Mouse (Mus musculus): ENCODE results near the gene Gm11111. TPM values are rescaled to one million over a fixed set of nuclear protein-coding genes. Genes with fewer than 3 reads are reported as not detected.

Gene Gm11111
- polyA plus RNA-seq, 1 experiment from 2014 or later: not detected

DNA sequence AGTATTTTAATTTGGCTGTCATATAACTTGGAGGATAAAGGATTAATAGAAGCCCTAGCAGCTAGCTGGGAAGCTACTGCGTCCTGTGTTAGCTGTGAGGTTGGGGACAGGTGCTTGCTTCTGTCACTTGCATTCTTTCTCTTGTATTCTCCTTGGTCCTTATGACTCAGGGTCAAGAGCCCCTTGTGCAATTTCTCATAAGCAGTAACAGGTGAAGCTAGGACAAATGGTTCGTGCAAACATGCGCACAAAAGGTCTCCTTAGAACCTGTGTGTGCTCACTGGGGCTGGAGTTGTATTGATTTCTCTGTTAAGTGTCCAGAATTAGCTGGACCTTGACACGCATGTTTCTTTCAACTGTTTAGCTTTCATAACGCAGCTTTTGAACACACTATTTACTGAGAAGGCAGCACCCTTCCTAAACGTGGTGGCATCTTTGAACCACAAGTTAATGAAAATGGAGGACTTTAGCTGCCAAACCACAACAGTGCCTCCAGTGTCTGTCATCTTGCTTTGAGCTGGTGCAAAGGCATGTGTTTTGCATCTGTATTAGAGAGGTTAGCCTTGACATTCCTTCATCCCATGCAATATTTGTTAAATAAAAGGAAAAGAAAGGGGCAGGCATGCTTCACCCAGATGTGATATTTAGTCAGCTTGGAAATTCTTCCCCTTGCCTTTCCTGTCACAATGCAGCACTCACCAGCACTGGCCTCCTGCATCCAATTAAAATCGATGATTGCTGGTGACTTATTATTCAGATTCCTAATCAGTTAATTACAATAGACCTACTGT, 511 bp downstream of the Gm11111 start:
- ATAC-seq (replicated peaks; ENCODE audit: low FRiP score) (no peak), DNase-seq (ENCODE audit: low spot score) (no peak)
- WGBS: 66% methylated on average over 7 of the region's 7 CpGs

DNA sequence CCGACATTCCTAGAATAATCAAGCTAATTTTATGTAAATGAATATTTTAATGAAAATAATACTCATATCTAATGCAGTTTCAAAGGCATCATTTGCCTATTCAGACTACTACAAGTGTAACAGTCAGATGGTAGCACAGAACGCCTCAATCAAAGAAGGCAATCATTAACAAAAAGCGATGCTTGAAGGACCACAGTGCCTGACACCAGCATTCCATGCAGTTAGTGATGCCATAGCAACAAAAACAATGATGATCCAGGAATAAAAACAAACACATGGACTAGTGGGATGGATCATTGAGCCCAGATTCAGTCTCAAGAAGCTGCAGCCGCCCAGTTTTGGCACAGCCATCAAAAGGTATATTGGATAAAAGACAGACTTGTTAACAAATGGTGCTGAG, 8.8 kb downstream of the Gm11111 start:
- Histone ChIP-seq H3K9ac (ENCODE audit: low read depth, low read length) (no peak overlapping the region), H3K36me3 (ENCODE audit: control insufficient read depth, insufficient read depth, low read length) (no peaks in the 10 kb centered on the region), H3K4me1 (replicated peaks; ENCODE audit: control insufficient read depth, insufficient read depth, low read length) (no peaks in the 10 kb centered on the region), H3K27me3 (replicated peaks; ENCODE audit: control insufficient read depth, insufficient read depth, low read length) (no peaks in the 10 kb centered on the region), H3K4me2 (no peak overlapping the region), H3K27ac (ENCODE audit: low read depth, low read length) (no peak overlapping the region), H3K9me3 (ENCODE audit: control insufficient read depth, low read length) (no peaks in the 10 kb centered on the region), H3K4me3 (ENCODE audit: low read depth, low read length) (no peak overlapping the region)
- 82% methylated on average over 4 of the region's 4 CpGs for WGBS
- no peak for ATAC-seq (replicated peaks; ENCODE audit: low FRiP score)
- no peak for DNase-seq (ENCODE audit: low spot score)

More for the DNA sequence above, 511 bp downstream of the Gm11111 start:
- Histone ChIP-seq H3K4me3 (ENCODE audit: low read depth, low read length) (no peak overlapping the region), H3K27ac (ENCODE audit: low read depth, low read length) (no peak overlapping the region), H3K9me3 (ENCODE audit: control insufficient read depth, low read length) (no peaks in the 10 kb centered on the region), H3K36me3 (ENCODE audit: control insufficient read depth, insufficient read depth, low read length) (no peaks in the 10 kb centered on the region), H3K9ac (ENCODE audit: low read depth, low read length) (no peak overlapping the region), H3K4me2 (no peak overlapping the region), H3K4me1 (replicated peaks; ENCODE audit: control insufficient read depth, insufficient read depth, low read length) (no peaks in the 10 kb centered on the region), H3K27me3 (replicated peaks; ENCODE audit: control insufficient read depth, insufficient read depth, low read length) (no peaks in the 10 kb centered on the region)

GRCm38 (mm10) chr5:98562806-98563205, 10.3 kb downstream of the Gm11111 start:
- H3K4me1 ChIP-seq (replicated peaks; ENCODE audit: control insufficient read depth, insufficient read depth, low read length): no peaks in the 10 kb centered on the region
- 77% methylated on average over 9 of the region's 9 CpGs for WGBS
- ATAC-seq (replicated peaks; ENCODE audit: low FRiP score): no peak
- no peak overlapping the region for H3K4me3 ChIP-seq (ENCODE audit: low read depth, low read length)
- no peak for DNase-seq (ENCODE audit: low spot score)
- H3K27ac ChIP-seq (ENCODE audit: low read depth, low read length): no peak overlapping the region
- H3K4me2 ChIP-seq: no peak overlapping the region
- H3K9ac ChIP-seq (ENCODE audit: low read depth, low read length): no peak overlapping the region
- H3K9me3 ChIP-seq (ENCODE audit: control insufficient read depth, low read length): no peaks in the 10 kb centered on the region
- H3K36me3 ChIP-seq (ENCODE audit: control insufficient read depth, insufficient read depth, low read length): no peaks in the 10 kb centered on the region
- no peaks in the 10 kb centered on the region for H3K27me3 ChIP-seq (replicated peaks; ENCODE audit: control insufficient read depth, insufficient read depth, low read length)

- H3K9me3 ChIP-seq (ENCODE audit: control insufficient read depth, low read length): no peaks in the 10 kb centered on the region
- H3K27me3 ChIP-seq (replicated peaks; ENCODE audit: control insufficient read depth, insufficient read depth, low read length): no peaks in the 10 kb centered on the region
- H3K4me1 ChIP-seq (replicated peaks; ENCODE audit: control insufficient read depth, insufficient read depth, low read length): no peaks in the 10 kb centered on the region
- H3K4me2 ChIP-seq: no peak overlapping the region
- 64% methylated on average over 9 of the region's 9 CpGs for WGBS
- ATAC-seq (replicated peaks; ENCODE audit: low FRiP score): no peak
- no peak overlapping the region for H3K9ac ChIP-seq (ENCODE audit: low read depth, low read length)
- H3K27ac ChIP-seq (ENCODE audit: low read depth, low read length): no peak overlapping the region
- H3K4me3 ChIP-seq (ENCODE audit: low read depth, low read length): no peak overlapping the region
- no peaks in the 10 kb centered on the region for H3K36me3 ChIP-seq (ENCODE audit: control insufficient read depth, insufficient read depth, low read length)
- no peak for DNase-seq (ENCODE audit: low spot score)
Observed at GRCm38 (mm10) chr5:98563801-98564200, 11.3 kb downstream of the Gm11111 start.

GRCm38 (mm10) chr5:98566461-98567193, 14.1 kb downstream of the Gm11111 start:
- no peak overlapping the region for H3K27ac ChIP-seq (ENCODE audit: low read depth, low read length)
- no peak overlapping the region for H3K4me2 ChIP-seq
- H3K9me3 ChIP-seq (ENCODE audit: control insufficient read depth, low read length): no peaks in the 10 kb centered on the region
- no peaks in the 10 kb centered on the region for H3K4me1 ChIP-seq (replicated peaks; ENCODE audit: control insufficient read depth, insufficient read depth, low read length)
- 66% methylated on average over 6 of the region's 6 CpGs for WGBS
- no peaks in the 10 kb centered on the region for H3K27me3 ChIP-seq (replicated peaks; ENCODE audit: control insufficient read depth, insufficient read depth, low read length)
- no peak for DNase-seq (ENCODE audit: low spot score)
- ATAC-seq (replicated peaks; ENCODE audit: low FRiP score): no peak
- H3K36me3 ChIP-seq (ENCODE audit: control insufficient read depth, insufficient read depth, low read length): no peaks in the 10 kb centered on the region
- no peak overlapping the region for H3K4me3 ChIP-seq (ENCODE audit: low read depth, low read length)
- no peak overlapping the region for H3K9ac ChIP-seq (ENCODE audit: low read depth, low read length)

- DNase-seq (ENCODE audit: low spot score) (no peak), ATAC-seq (replicated peaks; ENCODE audit: low FRiP score) (no peak)
- H3K27me3 ChIP-seq (replicated peaks; ENCODE audit: control insufficient read depth, insufficient read depth, low read length): no peaks in the 10 kb centered on the region
- no peaks in the 10 kb centered on the region for H3K9me3 ChIP-seq (ENCODE audit: control insufficient read depth, low read length)
- H3K4me2 ChIP-seq: no peak overlapping the region
- 86% methylated on average over 4 of the region's 4 CpGs for WGBS
- H3K36me3 ChIP-seq (ENCODE audit: control insufficient read depth, insufficient read depth, low read length): no peaks in the 10 kb centered on the region
- H3K4me3 ChIP-seq (ENCODE audit: low read depth, low read length): no peak overlapping the region
- no peaks in the 10 kb centered on the region for H3K4me1 ChIP-seq (replicated peaks; ENCODE audit: control insufficient read depth, insufficient read depth, low read length)
- H3K27ac ChIP-seq (ENCODE audit: low read depth, low read length): no peak overlapping the region
- no peak overlapping the region for H3K9ac ChIP-seq (ENCODE audit: low read depth, low read length)
Observed at GRCm38 (mm10) chr5:98568481-98568880, 16.0 kb downstream of the Gm11111 start.

DNA sequence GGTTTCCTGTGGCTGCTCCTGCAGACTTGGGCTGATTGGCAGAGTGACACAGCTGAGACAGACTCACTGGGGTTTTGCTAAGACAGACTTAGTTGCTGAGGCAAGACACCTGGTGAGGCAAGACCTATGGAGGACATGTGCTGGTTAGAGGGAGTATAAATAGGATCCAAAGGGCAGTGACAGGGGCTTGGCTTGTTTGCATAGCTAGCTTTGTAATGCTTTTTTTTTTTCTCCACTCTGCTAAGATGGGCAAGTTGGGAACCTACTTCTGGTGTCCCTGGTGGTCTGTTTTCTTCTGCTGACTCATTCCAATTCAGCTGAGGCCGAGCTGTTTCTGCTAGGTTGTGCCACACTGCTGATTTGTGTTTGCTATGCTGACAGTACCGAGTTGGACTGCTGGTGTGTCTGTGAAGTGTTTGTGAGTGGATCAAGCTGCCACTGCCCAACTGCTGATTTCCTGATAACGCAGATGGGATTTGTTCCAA, 16.6 kb downstream of the Gm11111 start:
- Histone ChIP-seq H3K9me3 (ENCODE audit: control insufficient read depth, low read length) (no peaks in the 10 kb centered on the region), H3K4me2 (no peak overlapping the region), H3K27me3 (replicated peaks; ENCODE audit: control insufficient read depth, insufficient read depth, low read length) (no peaks in the 10 kb centered on the region), H3K4me1 (replicated peaks; ENCODE audit: control insufficient read depth, insufficient read depth, low read length) (no peaks in the 10 kb centered on the region), H3K4me3 (ENCODE audit: low read depth, low read length) (no peak overlapping the region), H3K9ac (ENCODE audit: low read depth, low read length) (no peak overlapping the region), H3K36me3 (ENCODE audit: control insufficient read depth, insufficient read depth, low read length) (no peaks in the 10 kb centered on the region), H3K27ac (ENCODE audit: low read depth, low read length) (no peak overlapping the region)
- WGBS: 36% methylated on average over 3 of the region's 3 CpGs
- DNase-seq (ENCODE audit: low spot score) (no peak), ATAC-seq (replicated peaks; ENCODE audit: low FRiP score) (no peak)

GRCm38 (mm10) chr5:98572392-98572791, 19.9 kb downstream of the Gm11111 start:
- no peak overlapping the region for H3K4me3 ChIP-seq (ENCODE audit: low read depth, low read length)
- H3K4me2 ChIP-seq: no peak overlapping the region
- H3K27me3 ChIP-seq (replicated peaks; ENCODE audit: control insufficient read depth, insufficient read depth, low read length): no peaks in the 10 kb centered on the region
- H3K9me3 ChIP-seq (ENCODE audit: control insufficient read depth, low read length): no peaks in the 10 kb centered on the region
- 67% methylated on average over 4 of the region's 4 CpGs for WGBS
- no peaks in the 10 kb centered on the region for H3K4me1 ChIP-seq (replicated peaks; ENCODE audit: control insufficient read depth, insufficient read depth, low read length)
- DNase-seq (ENCODE audit: low spot score) (no peak), ATAC-seq (replicated peaks; ENCODE audit: low FRiP score) (no peak)
- H3K9ac ChIP-seq (ENCODE audit: low read depth, low read length): no peak overlapping the region
- H3K27ac ChIP-seq (ENCODE audit: low read depth, low read length): no peak overlapping the region
- no peaks in the 10 kb centered on the region for H3K36me3 ChIP-seq (ENCODE audit: control insufficient read depth, insufficient read depth, low read length)

All from liver, embryonic 11.5 days (tissue).